Mouse (Mus musculus): ENCODE results near the gene Pcp2.

GRCm38 (mm10) chr8:3593470-3593869 lies 31.9 kb downstream of the Pcp2 start:
- TF ChIP-seq POLR2A (IDR thresholded peaks at IDR 0.05; ENCODE audit: control insufficient read depth, low read depth, low read length): no peak
- TF ChIP-seq CTCF (IDR thresholded peaks at IDR 0.05; ENCODE audit: control insufficient read depth, insufficient read depth, insufficient replicate concordance, low read depth, low read length): no peak

Measured in testis, adult 2 months (tissue).